ENCODE assay signal across 17 mouse cellular contexts in genomic region chr11:79239024-79239423, GRCm38 (mm10). TPM values are rescaled to one million over a fixed set of nuclear protein-coding genes. Genes with fewer than 3 reads are reported as not detected.
DNase-seq lines count a peak whose midpoint lies in the region; ATAC-seq lines count a peak whose summit lies in the region.
"Had no signal": no experiment of that assay in that cellular context is flagged by ENCODE, and none has a peak within 500 bp of the region (broad histone marks: within the 10 kb centered on the region; RNA-seq: fewer than 3 reads in every experiment).

No protein-coding gene starts in this region.

- ATAC-seq in heart, embryonic 12.5 days (ENCODE audit: insufficient number of reproducible peaks, low FRiP score), result no peak
- no peak for ATAC-seq in kidney, embryonic 15.5 days (replicated peaks; ENCODE audit: low FRiP score)
- no peak for ATAC-seq in granulocyte monocyte progenitor cell, adult 5-6 weeks (replicated peaks; ENCODE audit: poor library complexity, severe bottlenecking)
- ATAC-seq: midbrain, embryonic 13.5 days had no signal

- H3K4me2 ChIP-seq in heart, embryonic 12.5 days, result no peak overlapping the region
- no peak overlapping the region for H3K4me2 ChIP-seq in kidney, embryonic 15.5 days
- H3K4me2 ChIP-seq: hindbrain, embryonic 15.5 days; midbrain, embryonic 13.5 days had no signal

- no peak overlapping the region for H3K4me3 ChIP-seq in heart, embryonic 12.5 days
- H3K4me3 ChIP-seq in kidney, embryonic 15.5 days (replicated peaks), result no peak overlapping the region
- H3K4me3 ChIP-seq: forebrain, embryonic 10.5 days; hindbrain, embryonic 15.5 days; midbrain, embryonic 13.5 days had no signal

- 0 out of 2 replicates have a peak overlapping the region, but pooled peaks have one; percentile 32 for H3K27ac ChIP-seq in heart, embryonic 12.5 days (ENCODE audit: poor library complexity, severe bottlenecking)
- H3K27ac ChIP-seq in kidney, embryonic 15.5 days, result peak overlapping the region; percentile 70
- H3K27ac ChIP-seq: forebrain, embryonic 10.5 days; liver, embryonic 14.5 days; midbrain, embryonic 13.5 days had no signal

- H3K9me3 ChIP-seq in heart, embryonic 12.5 days (replicated peaks), result peaks cover 10% of the 10 kb centered on the region
- 0 out of 2 replicates have a peak, but pooled peaks cover 6% of the 10 kb centered on the region for H3K9me3 ChIP-seq in kidney, embryonic 15.5 days (replicated peaks)
- H3K9me3 ChIP-seq: hindbrain, embryonic 15.5 days; midbrain, embryonic 13.5 days had no signal

- H3K9ac ChIP-seq in heart, embryonic 12.5 days, result no peak overlapping the region
- H3K9ac ChIP-seq in kidney, embryonic 15.5 days, result no peak overlapping the region
- H3K9ac ChIP-seq: hindbrain, embryonic 15.5 days; liver, embryonic 14.5 days; midbrain, embryonic 13.5 days had no signal

- H3K36me3 ChIP-seq in heart, embryonic 12.5 days, result peaks cover 53% of the 10 kb centered on the region
- H3K36me3 ChIP-seq in kidney, embryonic 15.5 days, result peaks cover 63% of the 10 kb centered on the region

- 95% methylated on average over 7 of the region's 7 CpGs for WGBS in heart, embryonic 12.5 days
- WGBS in kidney, embryonic 15.5 days, result 94% methylated on average over 7 of the region's 7 CpGs

- H3K4me1 ChIP-seq in heart, embryonic 12.5 days (replicated peaks), result peaks cover 17% of the 10 kb centered on the region
- H3K4me1 ChIP-seq in kidney, embryonic 15.5 days, result peaks cover 13% of the 10 kb centered on the region
- H3K4me1 ChIP-seq: hindbrain, embryonic 15.5 days; midbrain, embryonic 13.5 days had no signal

- DNase-seq in heart, adult 18-20 months, result no peak
- DNase-seq in kidney, adult 9 months, result no peak
- peak; percentile 13 for DNase-seq in urinary bladder, adult 2 months (ENCODE audit: low spot score)
- no peak for DNase-seq in urinary bladder, postnatal 36 days (ENCODE audit: low spot score in 2 of 2)
- DNase-seq: cerebellum, postnatal 25 days; kidney, postnatal 25 days; spleen, adult 18-20 months; thymus, postnatal 4 days had no signal

- H3K27me3 ChIP-seq in heart, embryonic 12.5 days (replicated peaks), result no peaks in the 10 kb centered on the region
- no peaks in the 10 kb centered on the region for H3K27me3 ChIP-seq in kidney, embryonic 15.5 days
- H3K27me3 ChIP-seq: hindbrain, embryonic 15.5 days; midbrain, embryonic 13.5 days had no signal

RNA-seq across cellular contexts. Expression of gene Wsb1, which starts 15.4 kb away (rescaled TPM):
- 222 and 233 TPM in 2 replicates for polyA plus RNA-seq in heart, embryonic 12.5 days (2016; fragmentation: Nextera tagmentation; extraction: Ambion mirVana)
- total RNA-seq in heart, adult 18-20 months (2021), result 10 to 100 TPM; 12.6 to 13.8 TPM
- polyA plus RNA-seq in kidney, embryonic 15.5 days (2015; fragmentation: Nextera tagmentation; extraction: Ambion mirVana), result 316 and 358 TPM in 2 replicates
- 98.9 and 164 TPM in 2 replicates for polyA plus RNA-seq in urinary bladder, adult 2 months (2012; rRNA removed)
- 123 and 152 TPM in 2 replicates for total RNA-seq in granulocyte monocyte progenitor cell, adult 5-6 weeks (2014; fragmentation: Nextera tagmentation)
- total RNA-seq in granulocyte monocyte progenitor cell, adult 5-6 weeks (2017), result 153 and 170 TPM in 2 replicates

RNA-seq across cellular contexts. Expression of gene Gm9964, which starts 57.7 kb away (rescaled TPM):
- polyA plus RNA-seq in heart, embryonic 12.5 days (2016; fragmentation: Nextera tagmentation; extraction: Ambion mirVana), result not detected in 2 replicates
- total RNA-seq in heart, adult 18-20 months (2021), result not detected
- polyA plus RNA-seq in kidney, embryonic 15.5 days (2015; fragmentation: Nextera tagmentation; extraction: Ambion mirVana), result not detected in 2 replicates
- polyA plus RNA-seq in urinary bladder, adult 2 months (2012; rRNA removed), result not detected in 2 replicates
- total RNA-seq in granulocyte monocyte progenitor cell, adult 5-6 weeks (2014; fragmentation: Nextera tagmentation), result not detected in 2 replicates
- total RNA-seq in granulocyte monocyte progenitor cell, adult 5-6 weeks (2017), result not detected in 2 replicates
- polyA plus RNA-seq: C2C12; forebrain, embryonic 10.5 days; gonadal fat pad, adult 2 months; hindbrain, embryonic 15.5 days; liver, embryonic 14.5 days; midbrain, embryonic 13.5 days had no signal
